Mouse (Mus musculus) lung, postnatal 25 days (tissue): ENCODE results near the gene Rabl3.

Source experiments
- DNase-seq: peaks from one replicate; pipeline ENCODE4 v3.0.0; 2022; ENCODE audit warnings: low spot score

Gene Rabl3

GRCm38 (mm10) chr16:37539611-37540580 is at the start of gene Rabl3, which contains the start of gene Gtf2e1:
Rabl3 (plus strand) TSS chr16:37539885.
Gtf2e1 (minus strand) TSS chr16:37539789.
- DNase-seq: peak; percentile 99

- DNase-seq: no peak
These were observed 44.7 kb upstream of the Rabl3 start for GRCm38 (mm10) chr16:37495017-37495416.

GRCm38 (mm10) chr16:37498581-37498980 is 41.1 kb upstream of the Rabl3 start:
- DNase-seq: no peak

- no peak for DNase-seq
These were observed 35.2 kb upstream of the Rabl3 start for GRCm38 (mm10) chr16:37504517-37504916.

GRCm38 (mm10) chr16:37506751-37507150 is 32.9 kb upstream of the Rabl3 start:
- DNase-seq: no peak

GRCm38 (mm10) chr16:37511489-37511888 is 28.2 kb upstream of the Rabl3 start:
- DNase-seq: no peak

GRCm38 (mm10) chr16:37514644-37515043 is 25.0 kb upstream of the Rabl3 start:
- DNase-seq: no peak

- DNase-seq: no peak
These were observed 23.2 kb upstream of the Rabl3 start for GRCm38 (mm10) chr16:37516376-37516993.

- no peak for DNase-seq
These were observed 22.0 kb upstream of the Rabl3 start for GRCm38 (mm10) chr16:37517596-37518211.

- DNase-seq: no peak
These were observed 21.0 kb upstream of the Rabl3 start for GRCm38 (mm10) chr16:37518662-37519061.

GRCm38 (mm10) chr16:37519721-37520120 is 20.0 kb upstream of the Rabl3 start:
- DNase-seq: no peak

GRCm38 (mm10) chr16:37520190-37521040 is 19.3 kb upstream of the Rabl3 start:
- DNase-seq: no peak

- DNase-seq: no peak
These were observed 17.5 kb upstream of the Rabl3 start for GRCm38 (mm10) chr16:37522100-37522697.

GRCm38 (mm10) chr16:37525121-37525520 is 14.6 kb upstream of the Rabl3 start:
- DNase-seq: no peak

- no peak for DNase-seq
These were observed 12.9 kb upstream of the Rabl3 start for GRCm38 (mm10) chr16:37526688-37527223.

GRCm38 (mm10) chr16:37530170-37530569 is 9.5 kb upstream of the Rabl3 start:
- DNase-seq: no peak

- DNase-seq: no peak
These were observed 7.6 kb upstream of the Rabl3 start for GRCm38 (mm10) chr16:37532046-37532445.

GRCm38 (mm10) chr16:37533369-37534068 is 6.2 kb upstream of the Rabl3 start:
- no peak for DNase-seq

- DNase-seq: no peak
These were observed 460 bp upstream of the Rabl3 start for GRCm38 (mm10) chr16:37539240-37539610.

GRCm38 (mm10) chr16:37540776-37541175 is 1.1 kb downstream of the Rabl3 start:
- DNase-seq: no peak
